Mouse (Mus musculus) ovary, adult 10 weeks (tissue): ENCODE results near the gene Kif3c. TPM values are rescaled to one million over a fixed set of nuclear protein-coding genes. Genes with fewer than 3 reads are reported as not detected.

Experiments
- polyA plus RNA-seq: library from polyadenylated mRNA; stranded (reverse); fragments of 350-450 nt; fragmentation: Illumina TruSeq; extraction: RNeasy Lipid Tissue Mini Kit (QIAGEN cat#74804); gene quantifications from one replicate; pipeline ENCODE4 v1.2.3, GENCODE M21; 2014

Kif3c gene
- 22.7 TPM for polyA plus RNA-seq

GRCm38 (mm10) chr12:3364508-3365448 lies at the start of gene Kif3c:
Gene Kif3c (plus strand): TSS chr12:3365132.

GRCm38 (mm10) chr12:3426530-3427034 lies 61.6 kb downstream of the Kif3c start, which contains the start of gene Asxl2:
Gene Asxl2 (plus strand): TSS chr12:3426857.

Other genes starting within 250 kb of the Kif3c start
- 441 TPM for gene Rab10, start 55.2 kb upstream of the Kif3c start, polyA plus RNA-seq
- gene Asxl2, start 61.7 kb downstream of the Kif3c start, polyA plus RNA-seq = 44.4 TPM
- gene Dtnb, start 207.2 kb downstream of the Kif3c start, polyA plus RNA-seq = 5.6 TPM